Mouse (Mus musculus) bone marrow, adult 2 months (tissue): ENCODE measurements at regions not wholly inside any gene's neighbourhood (a gene's known extent, or its start where the extent isn't known, plus 50 kb on each side); places are given as distances from the start of the nearest gene placed in this dataset.

Experiments used
- H3K27ac ChIP-seq: fragments of 200-500 bp; 2 replicates; pipeline ENCODE4 v1.5.1; 2012; ENCODE audit warnings: low read depth, mild to moderate bottlenecking, control low read depth, inconsistent platforms, low read length; ENCODE audit not compliant: control insufficient read depth, poor library complexity, insufficient read depth
- H3K4me1 ChIP-seq: fragments of 200-500 bp; 2 replicates; pipeline ENCODE4 v1.6.1; 2011; ENCODE audit warnings: low read length; ENCODE audit not compliant: control insufficient read depth, insufficient read depth
- H3K4me3 ChIP-seq: fragments of 200-500 bp; replicated peaks from 2 replicates; pipeline ENCODE3; 2011; ENCODE audit warnings: mild to moderate bottlenecking, low read depth, low read length, control low read depth; ENCODE audit not compliant: control insufficient read depth
- CTCF ChIP-seq: fragments of 200-500 bp; IDR thresholded peaks from 2 replicates; pipeline ENCODE4 v1.5.1; 2011; ENCODE audit warnings: low read length, control low read depth; ENCODE audit not compliant: control insufficient read depth, insufficient read depth
- POLR2A ChIP-seq: fragments of 200-500 bp; IDR thresholded peaks from 2 replicates; pipeline ENCODE4 v1.6.1; 2011; ENCODE audit warnings: low read depth, mild to moderate bottlenecking, control low read depth, low read length, borderline replicate concordance; ENCODE audit not compliant: control insufficient read depth
- WGBS: fragments of 180-500 bp; shearing (Covaris S2); methylation state at CpG from one replicate; pipeline ENCODE4 v1.1.7; 2018; 5-methylcytosine and 5-hydroxymethylcytosine counted together

DNA sequence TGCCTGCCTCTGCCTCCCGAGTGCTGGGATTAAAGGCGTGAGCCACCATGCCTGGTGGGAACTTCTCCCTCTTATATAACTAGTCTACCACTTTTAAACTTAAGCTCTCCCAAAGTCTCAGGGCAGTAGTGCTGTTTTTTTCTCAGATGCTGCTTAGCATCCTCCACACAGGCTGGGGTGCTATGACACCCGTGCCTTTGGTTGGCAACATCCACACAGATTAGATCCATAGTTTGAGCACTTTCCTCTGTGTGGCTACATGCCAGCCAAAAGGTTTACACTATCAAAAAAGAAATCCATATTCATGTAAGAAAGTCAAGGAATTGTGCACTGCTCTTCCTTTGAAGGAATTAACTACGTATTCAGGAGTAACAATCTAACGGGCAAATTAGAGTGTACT is 72.1 kb upstream of the Cnr1 start:
- Histone ChIP-seq H3K27ac (no peak overlapping the region), H3K4me1 (no peaks in the 10 kb centered on the region), H3K4me3 (no peak overlapping the region)
- TF ChIP-seq CTCF (no peak), POLR2A (no peak)
- WGBS, result 86% methylated on average over 5 of the region's 5 CpGs

- Histone ChIP-seq H3K4me3 (no peak overlapping the region), H3K27ac (no peak overlapping the region), H3K4me1 (no peaks in the 10 kb centered on the region)
- TF ChIP-seq CTCF (no peak), POLR2A (no peak)
Observed at GRCm38 (mm10) chr4:33855112-33855511, 69.3 kb upstream of the Cnr1 start.

- H3K4me1 ChIP-seq, result no peaks in the 10 kb centered on the region
- WGBS, result 74% methylated on average over 2 of the region's 2 CpGs
Observed at GRCm38 (mm10) chr4:33867126-33867525, 57.3 kb upstream of the Cnr1 start.

GRCm38 (mm10) chr4:33869317-33869716 is 55.1 kb upstream of the Cnr1 start:
- 64% methylated on average over 5 of the region's 5 CpGs for WGBS
- no peaks in the 10 kb centered on the region for H3K4me1 ChIP-seq
- TF ChIP-seq POLR2A (no peak), CTCF (no peak)
- no peak overlapping the region for H3K27ac ChIP-seq
- H3K4me3 ChIP-seq, result no peak overlapping the region

More at GRCm38 (mm10) chr4:33867126-33867525, 57.3 kb upstream of the Cnr1 start:
- TF ChIP-seq POLR2A, result no peak
- H3K27ac ChIP-seq, result no peak overlapping the region
- no peak overlapping the region for H3K4me3 ChIP-seq
